Mouse (Mus musculus) MEL (cell line): ENCODE measurements at regions not wholly inside any gene's neighbourhood (a gene's known extent, or its start where the extent isn't known, plus 50 kb on each side); places are given as distances from the start of the nearest gene placed in this dataset.

Source experiments
- DNase-seq: peaks from one replicate; pipeline ENCODE4 v3.0.0; 2011; ENCODE audit warnings: low read depth, low spot score
- H3K27ac ChIP-seq: 2 replicates; pipeline ENCODE4 v1.5.1; 2012; ENCODE audit warnings: low read depth, mild to moderate bottlenecking, control low read depth, low read length, moderate library complexity; ENCODE audit not compliant: control insufficient read depth
- H3K27me3 ChIP-seq, 2 experiments: fragments of 150-350 bp in 1 of 2; sonication (generic) in 1 of 2; 2 replicates each; pipeline ENCODE4 v1.6.1; 2012; ENCODE audit warnings: low read length in 2 of 2, mild to moderate bottlenecking in 2 of 2, improper control_type of control experiment in 1 of 2, moderate library complexity in 1 of 2; ENCODE audit not compliant: insufficient read depth in 2 of 2, control insufficient read depth in 1 of 2
- H3K36me3 ChIP-seq, 2 experiments: 2 replicates each; pipeline ENCODE4 v1.6.1; 2012 to 2014; ENCODE audit warnings: low read length in 2 of 2, improper control_type of control experiment in 1 of 2, inconsistent platforms in 1 of 2, mild to moderate bottlenecking in 1 of 2; ENCODE audit not compliant: insufficient read depth in 2 of 2, control insufficient read depth in 1 of 2
- H3K4me1 ChIP-seq, 2 experiments: fragments of 150-350 bp in 1 of 2; sonication (generic) in 1 of 2; 2 replicates each; pipeline ENCODE4 v1.6.1; 2012; ENCODE audit warnings: low read length in 2 of 2, improper control_type of control experiment in 1 of 2, mild to moderate bottlenecking in 1 of 2; ENCODE audit not compliant: insufficient read depth in 2 of 2, control insufficient read depth in 1 of 2
- H3K4me3 ChIP-seq, 2 experiments: fragments of 150-350 bp in 1 of 2; sonication (generic) in 1 of 2; 2 replicates each; pipeline ENCODE4 v1.5.1; 2012; ENCODE audit warnings: low read depth in 2 of 2, low read length in 2 of 2, mild to moderate bottlenecking in 2 of 2, moderate library complexity in 2 of 2, control low read depth in 1 of 2, improper control_type of control experiment in 1 of 2; ENCODE audit not compliant: control insufficient read depth in 1 of 2, insufficient read depth in 1 of 2
- H3K79me2 ChIP-seq: 2 replicates; pipeline ENCODE4 v1.6.1; 2012; ENCODE audit warnings: mild to moderate bottlenecking, low read length, moderate library complexity; ENCODE audit not compliant: control insufficient read depth, poor library complexity, insufficient read depth
- H3K9ac ChIP-seq: 2 replicates; pipeline ENCODE4 v1.6.1; 2012; ENCODE audit warnings: low read depth, mild to moderate bottlenecking, control low read depth, low read length, moderate library complexity; ENCODE audit not compliant: control insufficient read depth, poor library complexity, severe bottlenecking
- H3K9me3 ChIP-seq: fragments of 150-350 bp; sonication (generic); replicated peaks from 2 replicates; pipeline ENCODE4 v1.6.1; 2012; ENCODE audit warnings: mild to moderate bottlenecking, low read length, improper control_type of control experiment, moderate library complexity; ENCODE audit not compliant: insufficient read depth
- BHLHE40 ChIP-seq: IDR thresholded peaks from 2 replicates; pipeline ENCODE4 v1.6.1; 2012; ENCODE audit warnings: low read depth, mild to moderate bottlenecking, inconsistent platforms, low read length, improper control_type of control experiment, borderline replicate concordance
- CHD2 ChIP-seq: IDR thresholded peaks from 2 replicates; pipeline ENCODE4 v1.6.1; 2011; ENCODE audit warnings: low read length, improper control_type of control experiment
- ETS1 ChIP-seq: IDR thresholded peaks from 2 replicates; pipeline ENCODE4 v1.6.1; 2012; ENCODE audit warnings: low read depth, mild to moderate bottlenecking, inconsistent platforms, low read length, improper control_type of control experiment, moderate library complexity
- HCFC1 ChIP-seq: IDR thresholded peaks from 2 replicates; pipeline ENCODE4 v1.6.1; 2012; ENCODE audit warnings: low read depth, mild to moderate bottlenecking, inconsistent platforms, low read length, improper control_type of control experiment, moderate library complexity
- KAT2A ChIP-seq: conservative IDR thresholded peaks from 2 replicates; pipeline ENCODE4 v1.6.1; 2012; ENCODE audit warnings: low read depth, low read length, improper control_type of control experiment, inconsistent platforms
- MAX ChIP-seq: IDR thresholded peaks from 2 replicates; pipeline ENCODE4 v1.6.1; 2011; ENCODE audit warnings: low read length, improper control_type of control experiment
- MAZ ChIP-seq: IDR thresholded peaks from 2 replicates; pipeline ENCODE4 v1.6.1; 2012; ENCODE audit warnings: low read depth, mild to moderate bottlenecking, inconsistent platforms, low read length, improper control_type of control experiment
- MXI1 ChIP-seq: IDR thresholded peaks from 2 replicates; pipeline ENCODE4 v1.6.1; 2011; ENCODE audit warnings: mild to moderate bottlenecking, low read depth, low read length, improper control_type of control experiment
- NRF1 ChIP-seq: IDR thresholded peaks from 2 replicates; pipeline ENCODE4 v1.6.1; 2014; ENCODE audit warnings: low read depth, mild to moderate bottlenecking, inconsistent platforms, low read length, improper control_type of control experiment, moderate library complexity; ENCODE audit not compliant: poor library complexity, insufficient read depth, severe bottlenecking
- POLR2A ChIP-seq, 2 experiments: IDR thresholded peaks; 2 replicates each; pipeline ENCODE4 v1.6.1; 2011 to 2012; ENCODE audit warnings: low read length in 2 of 2, mild to moderate bottlenecking in 2 of 2, control low read depth in 1 of 2, improper control_type of control experiment in 1 of 2, low read depth in 1 of 2, moderate library complexity in 1 of 2; ENCODE audit not compliant: control insufficient read depth in 1 of 2, insufficient read depth in 1 of 2, poor library complexity in 1 of 2
- POLR2AphosphoS5 ChIP-seq: IDR thresholded peaks from 2 replicates; pipeline ENCODE4 v1.6.1; 2012; ENCODE audit warnings: low read depth, borderline replicate concordance, mild to moderate bottlenecking, inconsistent platforms, low read length, moderate library complexity, mixed read lengths
- RAD21 ChIP-seq: IDR thresholded peaks from 2 replicates; pipeline ENCODE4 v1.6.1; 2011; ENCODE audit warnings: mild to moderate bottlenecking, low read depth, low read length, improper control_type of control experiment
- SIN3A ChIP-seq: IDR thresholded peaks from 2 replicates; pipeline ENCODE4 v1.6.1; 2012; ENCODE audit warnings: low read length, improper control_type of control experiment, inconsistent platforms

GRCm38 (mm10) chr3:133599731-133600130 is 54.8 kb upstream of the Tet2 start:
- H3K79me2 ChIP-seq = no peaks in the 10 kb centered on the region
- no peak overlapping the region for H3K9ac ChIP-seq
- no peaks in the 10 kb centered on the region for H3K27me3 ChIP-seq
- H3K9me3 ChIP-seq = no peaks in the 10 kb centered on the region
- DNase-seq = no peak
- no peak overlapping the region for H3K27ac ChIP-seq
- no peak overlapping the region for H3K4me3 ChIP-seq
- no peaks in the 10 kb centered on the region for H3K4me1 ChIP-seq
- no peaks in the 10 kb centered on the region for H3K36me3 ChIP-seq
- TF ChIP-seq ETS1 = no peak
- TF ChIP-seq HCFC1 = no peak
- TF ChIP-seq NRF1 = no peak

GRCm38 (mm10) chr3:133600447-133601220 is 55.7 kb upstream of the Tet2 start:
- no peaks in the 10 kb centered on the region for H3K4me1 ChIP-seq
- TF ChIP-seq RAD21 (no peak), MAZ (no peak), MAX (no peak), BHLHE40 (no peak)
- TF ChIP-seq, all 39 proteins: peak for 0
- H3K27me3 ChIP-seq = no peaks in the 10 kb centered on the region
- no peaks in the 10 kb centered on the region for H3K79me2 ChIP-seq
- H3K9ac ChIP-seq = no peak overlapping the region
- H3K4me3 ChIP-seq = no peak overlapping the region
- H3K9me3 ChIP-seq = no peaks in the 10 kb centered on the region
- no peak for DNase-seq
- no peak overlapping the region for H3K27ac ChIP-seq
- no peaks in the 10 kb centered on the region for H3K36me3 ChIP-seq

GRCm38 (mm10) chr3:133605460-133605859 is 60.5 kb upstream of the Tet2 start:
- no peak for TF ChIP-seq MAZ
- TF ChIP-seq SIN3A = no peak
- TF ChIP-seq CHD2 = no peak
- TF ChIP-seq RAD21 = no peak
- no peak for TF ChIP-seq HCFC1
- TF ChIP-seq POLR2A (IDR thresholded peaks at IDR 0.05; ENCODE audit: control insufficient read depth in 1 of 2, insufficient read depth in 1 of 2, low read depth in 1 of 2, low read length in 2 of 2, poor library complexity in 1 of 2) = no peak
- no peak for TF ChIP-seq MAX
- no peak for TF ChIP-seq MXI1
- TF ChIP-seq KAT2A = no peak
- TF ChIP-seq POLR2AphosphoS5 = no peak
- H3K4me1 ChIP-seq = no peaks in the 10 kb centered on the region
- no peaks in the 10 kb centered on the region for H3K27me3 ChIP-seq
- H3K9ac ChIP-seq = no peak overlapping the region
- H3K79me2 ChIP-seq = no peaks in the 10 kb centered on the region
- H3K9me3 ChIP-seq = no peaks in the 10 kb centered on the region
- no peak for DNase-seq
- H3K4me3 ChIP-seq = no peak overlapping the region
- H3K27ac ChIP-seq = no peak overlapping the region
- H3K36me3 ChIP-seq = no peaks in the 10 kb centered on the region
